Mouse (Mus musculus) forebrain, embryonic 11.5 days (tissue): ENCODE results near the gene Atxn7l3. TPM values are rescaled to one million over a fixed set of nuclear protein-coding genes. Genes with fewer than 3 reads are reported as not detected.

Experiments used
- polyA plus RNA-seq: library from polyadenylated mRNA; unstranded; fragments of >200 nt; fragmentation: Nextera tagmentation; extraction: Ambion mirVana; gene quantifications from 2 replicates; pipeline ENCODE4 v1.2.1, GENCODE M21; 2014

The Atxn7l3 gene
- polyA plus RNA-seq, 1 experiment from 2014 or later, result 20.8 TPM

Other genes starting within 250 kb of the Atxn7l3 start
- gene Mpp2, start 208.1 kb downstream of the Atxn7l3 start, polyA plus RNA-seq, result 18.2 and 19.6 TPM in 2 replicates
- not detected in 2 replicates for gene Ppy, start 195.3 kb downstream of the Atxn7l3 start, polyA plus RNA-seq
- gene Pyy, start 188.8 kb downstream of the Atxn7l3 start, polyA plus RNA-seq, result not detected in 2 replicates
- gene Nags, start 151.1 kb downstream of the Atxn7l3 start, polyA plus RNA-seq, result not detected in 2 replicates
- gene Tmem101, start 140.2 kb downstream of the Atxn7l3 start, polyA plus RNA-seq, result 35.7 and 38.9 TPM in 2 replicates
- gene Lsm12, start 111.3 kb downstream of the Atxn7l3 start, polyA plus RNA-seq, result 73.2 and 78.7 TPM in 2 replicates
- 30.6 and 32.2 TPM in 2 replicates for gene G6pc3, start 107.0 kb downstream of the Atxn7l3 start, polyA plus RNA-seq
- 35.0 and 36.8 TPM in 2 replicates for gene Hdac5, start 66.5 kb downstream of the Atxn7l3 start, polyA plus RNA-seq
- 23.5 and 26.6 TPM in 2 replicates for gene BC030867, start 47.7 kb downstream of the Atxn7l3 start, polyA plus RNA-seq
- gene Asb16, start 27.9 kb downstream of the Atxn7l3 start, polyA plus RNA-seq, result not detected in 2 replicates
- 50.0 and 58.5 TPM in 2 replicates for gene Tmub2, start 11.7 kb downstream of the Atxn7l3 start, polyA plus RNA-seq
- gene Ubtf, start 23.1 kb upstream of the Atxn7l3 start, polyA plus RNA-seq, result 109 and 111 TPM in 2 replicates
- gene Slc4a1, start 69.6 kb upstream of the Atxn7l3 start, polyA plus RNA-seq, result 33.8 and 36.8 TPM in 2 replicates
- 33.1 and 35.4 TPM in 2 replicates for gene Rundc3a, start 96.8 kb upstream of the Atxn7l3 start, polyA plus RNA-seq
- gene Slc25a39, start 111.3 kb upstream of the Atxn7l3 start, polyA plus RNA-seq, result 196 and 214 TPM in 2 replicates
- 65.7 and 72.8 TPM in 2 replicates for gene Grn, start 133.7 kb upstream of the Atxn7l3 start, polyA plus RNA-seq
- gene Fam171a2, start 151.1 kb upstream of the Atxn7l3 start, polyA plus RNA-seq, result 11.0 and 11.2 TPM in 2 replicates
- gene Itga2b, start 173.5 kb upstream of the Atxn7l3 start, polyA plus RNA-seq, result 5.0 and 7.4 TPM in 2 replicates